Mouse (Mus musculus) T-helper 17 cell (primary cell): Measurements from ENCODE around the gene Dpep3.

Source experiments
- in situ Hi-C, 2 experiments: fragments of 300-600 bp; cut with MboI, MseI; formaldehyde crosslinking; loops; 1 replicate in 1 of 2; 2 replicates in 1 of 2; pipeline ENCODE4 v1.15.1; 2025; ENCODE audit warnings: high pct_unique_total_duplicates in 2 of 2

Gene Dpep3

GRCm38 (mm10) chr8:105979325-105979724, at the start of gene Dpep3:
Dpep3 (minus strand) TSS chr8:105979429.
- in situ Hi-C loops: no loop called here

GRCm38 (mm10) chr8:106022483-106022882, 43.3 kb upstream of the Dpep3 start:
- in situ Hi-C loops: loop anchor here (5.0 to 25.0 kb wide), 2 partner anchors 35 to 1385 kb away; partner anchors contain the start of genes Ciao2b (in 1 of the 2) and Rrad (in 1 of the 2)

- in situ Hi-C loops: loop anchor here in 1 of 2 experiments (25.0 kb wide), 1 partner anchor 1381 kb away; the partner anchor contains the start of genes Ciao2b and Rrad
Observed at GRCm38 (mm10) chr8:106018039-106018438, 38.8 kb upstream of the Dpep3 start.

- in situ Hi-C loops: loop anchor here in 1 of 2 experiments (25.0 kb wide), 1 partner anchor 1380 kb away; the partner anchor contains the start of genes Ciao2b and Rrad
Observed at GRCm38 (mm10) chr8:106017130-106017529, 37.9 kb upstream of the Dpep3 start.

GRCm38 (mm10) chr8:106016284-106016683, 37.1 kb upstream of the Dpep3 start:
- in situ Hi-C loops: loop anchor here in 1 of 2 experiments (25.0 kb wide), 1 partner anchor 1379 kb away; the partner anchor contains the start of genes Ciao2b and Rrad

- in situ Hi-C loops: loop anchor here in 1 of 2 experiments (25.0 kb wide), 1 partner anchor 1375 kb away; the partner anchor contains the start of genes Ciao2b and Rrad
Observed at GRCm38 (mm10) chr8:106012203-106012602, 33.0 kb upstream of the Dpep3 start.

GRCm38 (mm10) chr8:106011643-106011986, 32.4 kb upstream of the Dpep3 start, which contains the start of gene Ddx28:
Ddx28 (minus strand) TSS chr8:106011882.
- in situ Hi-C loops: loop anchor here in 1 of 2 experiments (25.0 kb wide), 1 partner anchor 1374 kb away; the partner anchor contains the start of genes Ciao2b and Rrad

GRCm38 (mm10) chr8:106010748-106011642, 31.8 kb upstream of the Dpep3 start:
- in situ Hi-C loops: loop anchor here in 1 of 2 experiments (25.0 kb wide), 1 partner anchor 1374 kb away; the partner anchor contains the start of genes Ciao2b and Rrad

GRCm38 (mm10) chr8:106007891-106008290, 28.7 kb upstream of the Dpep3 start:
- in situ Hi-C loops: loop anchor here in 1 of 2 experiments (25.0 kb wide), 1 partner anchor 1371 kb away; the partner anchor contains the start of genes Ciao2b and Rrad

- in situ Hi-C loops: loop anchor here in 1 of 2 experiments (25.0 kb wide), 1 partner anchor 1370 kb away; the partner anchor contains the start of genes Ciao2b and Rrad
Observed at GRCm38 (mm10) chr8:106007135-106007534, 27.9 kb upstream of the Dpep3 start.

- in situ Hi-C loops: loop anchor here in 1 of 2 experiments (25.0 kb wide), 1 partner anchor 1369 kb away; the partner anchor contains the start of genes Ciao2b and Rrad
Observed at GRCm38 (mm10) chr8:106006413-106006812, 27.2 kb upstream of the Dpep3 start.

GRCm38 (mm10) chr8:106005875-106006274, 26.6 kb upstream of the Dpep3 start, which contains the start of gene Dpep2nb:
Dpep2nb (minus strand) TSS chr8:106005975.
- in situ Hi-C loops: loop anchor here in 1 of 2 experiments (25.0 kb wide), 1 partner anchor 1369 kb away; the partner anchor contains the start of genes Ciao2b and Rrad

GRCm38 (mm10) chr8:106004538-106005207, 25.4 kb upstream of the Dpep3 start:
- in situ Hi-C loops: loop anchor here in 1 of 2 experiments (25.0 kb wide), 1 partner anchor 1367 kb away; the partner anchor contains the start of genes Ciao2b and Rrad

- in situ Hi-C loops: loop anchor here in 1 of 2 experiments (25.0 kb wide), 1 partner anchor 1365 kb away; the partner anchor contains the start of genes Ciao2b and Rrad
Observed at GRCm38 (mm10) chr8:106001908-106002307, 22.7 kb upstream of the Dpep3 start.

GRCm38 (mm10) chr8:105998971-105999370, 19.7 kb upstream of the Dpep3 start:
- in situ Hi-C loops: no loop called here

- in situ Hi-C loops: no loop called here
Observed at GRCm38 (mm10) chr8:105996359-105996758, 17.1 kb upstream of the Dpep3 start.

GRCm38 (mm10) chr8:105993226-105993625, 14.0 kb upstream of the Dpep3 start:
- in situ Hi-C loops: no loop called here

- in situ Hi-C loops: no loop called here
Observed at GRCm38 (mm10) chr8:105992499-105992898, 13.3 kb upstream of the Dpep3 start.

GRCm38 (mm10) chr8:105991546-105991945, 12.3 kb upstream of the Dpep3 start:
- in situ Hi-C loops: no loop called here

- in situ Hi-C loops: no loop called here
Observed at GRCm38 (mm10) chr8:105990856-105991387, 11.7 kb upstream of the Dpep3 start, which contains the start of gene Dus2. Dus2 (plus strand) TSS chr8:105991337.
